Mouse (Mus musculus): Measurements from ENCODE around the gene Igfals. TPM values are rescaled to one million over a fixed set of nuclear protein-coding genes. Genes with fewer than 3 reads are reported as not detected.

Gene Igfals
- polyA plus RNA-seq, 1 experiment: 3.0 TPM

DNA sequence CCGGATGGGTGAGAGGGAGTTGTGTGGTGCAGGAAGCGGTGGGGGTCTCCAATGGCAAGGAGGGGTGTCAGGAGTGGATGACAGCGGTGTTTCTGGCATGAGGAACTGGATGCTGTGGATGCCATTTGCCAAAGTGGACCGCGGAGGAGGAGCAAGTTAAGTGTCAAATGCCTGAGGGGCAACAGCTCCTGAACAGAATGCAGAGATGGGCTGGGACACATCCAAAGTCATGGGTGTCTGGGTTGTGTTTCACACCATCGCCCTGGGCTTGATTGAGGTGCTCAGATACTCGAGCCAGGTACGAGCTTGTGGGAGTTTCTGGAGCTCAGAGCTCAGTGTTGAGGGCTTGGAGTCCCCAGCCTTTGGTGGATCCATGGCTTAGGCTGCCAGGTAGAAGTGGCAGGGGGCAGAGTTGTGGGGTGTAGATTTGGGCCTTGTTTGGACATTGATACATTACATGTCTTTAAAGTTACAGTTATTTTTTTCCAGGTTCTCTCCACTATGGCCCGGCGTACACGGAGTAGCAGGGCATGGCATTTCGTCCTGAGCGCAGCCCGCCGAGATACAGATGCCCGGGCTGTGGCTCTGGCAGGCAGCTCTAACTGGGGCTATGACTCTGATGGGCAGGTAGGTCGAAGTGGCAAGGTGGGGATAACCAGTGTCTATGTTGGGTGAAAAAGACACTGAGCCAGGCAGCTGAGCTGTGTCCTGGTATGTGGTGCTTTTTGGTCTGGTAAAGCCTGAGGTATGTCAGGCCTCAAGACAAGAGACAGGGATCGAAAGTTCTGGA, 21.7 kb downstream of the Igfals start:
- H3K36me3 ChIP-seq (ENCODE audit: control insufficient read depth, insufficient read depth, low read length, poor library complexity, severe bottlenecking): 0 out of 2 replicates have a peak, but pooled peaks cover 3% of the 10 kb centered on the region
- peak overlapping the region; percentile 85 for H3K9ac ChIP-seq (ENCODE audit: low read depth, poor library complexity, severe bottlenecking)
- H3K27me3 ChIP-seq (ENCODE audit: control insufficient read depth, insufficient read depth, low read length, poor library complexity, severe bottlenecking): no peaks in the 10 kb centered on the region
- TF ChIP-seq POLR2A (IDR thresholded peaks at IDR 0.05; ENCODE audit: insufficient read depth, low read length) (no peak), EP300 (IDR thresholded peaks at IDR 0.05; ENCODE audit: insufficient read depth, low read depth, low read length) (no peak), CTCF (IDR thresholded peaks at IDR 0.05; ENCODE audit: low read depth, low read length) (no peak)
- peak overlapping the region; percentile 91 for H3K4me3 ChIP-seq (ENCODE audit: low read depth, low read length)
- H3K9me3 ChIP-seq (replicated peaks; ENCODE audit: control insufficient read depth, insufficient read depth, low read length, poor library complexity, severe bottlenecking): no peaks in the 10 kb centered on the region
- no peak overlapping the region for H3K27ac ChIP-seq (ENCODE audit: insufficient read depth, low read length)
- H3K4me1 ChIP-seq (ENCODE audit: control insufficient read depth, insufficient read depth, low read length): no peaks in the 10 kb centered on the region

- Histone ChIP-seq H3K9me3 (replicated peaks; ENCODE audit: control insufficient read depth, insufficient read depth, low read length, poor library complexity, severe bottlenecking) (no peaks in the 10 kb centered on the region), H3K4me3 (ENCODE audit: low read depth, low read length) (no peak overlapping the region), H3K9ac (ENCODE audit: low read depth, poor library complexity, severe bottlenecking) (no peak overlapping the region), H3K4me1 (ENCODE audit: control insufficient read depth, insufficient read depth, low read length) (no peaks in the 10 kb centered on the region), H3K36me3 (ENCODE audit: control insufficient read depth, insufficient read depth, low read length, poor library complexity, severe bottlenecking) (no peaks in the 10 kb centered on the region), H3K27me3 (ENCODE audit: control insufficient read depth, insufficient read depth, low read length, poor library complexity, severe bottlenecking) (no peaks in the 10 kb centered on the region), H3K27ac (ENCODE audit: insufficient read depth, low read length) (no peak overlapping the region)
- TF ChIP-seq POLR2A (IDR thresholded peaks at IDR 0.05; ENCODE audit: insufficient read depth, low read length) (no peak), EP300 (IDR thresholded peaks at IDR 0.05; ENCODE audit: insufficient read depth, low read depth, low read length) (no peak), CTCF (IDR thresholded peaks at IDR 0.05; ENCODE audit: low read depth, low read length) (no peak)
Observed at GRCm38 (mm10) chr17:24888862-24889261, 23.1 kb downstream of the Igfals start.

DNA sequence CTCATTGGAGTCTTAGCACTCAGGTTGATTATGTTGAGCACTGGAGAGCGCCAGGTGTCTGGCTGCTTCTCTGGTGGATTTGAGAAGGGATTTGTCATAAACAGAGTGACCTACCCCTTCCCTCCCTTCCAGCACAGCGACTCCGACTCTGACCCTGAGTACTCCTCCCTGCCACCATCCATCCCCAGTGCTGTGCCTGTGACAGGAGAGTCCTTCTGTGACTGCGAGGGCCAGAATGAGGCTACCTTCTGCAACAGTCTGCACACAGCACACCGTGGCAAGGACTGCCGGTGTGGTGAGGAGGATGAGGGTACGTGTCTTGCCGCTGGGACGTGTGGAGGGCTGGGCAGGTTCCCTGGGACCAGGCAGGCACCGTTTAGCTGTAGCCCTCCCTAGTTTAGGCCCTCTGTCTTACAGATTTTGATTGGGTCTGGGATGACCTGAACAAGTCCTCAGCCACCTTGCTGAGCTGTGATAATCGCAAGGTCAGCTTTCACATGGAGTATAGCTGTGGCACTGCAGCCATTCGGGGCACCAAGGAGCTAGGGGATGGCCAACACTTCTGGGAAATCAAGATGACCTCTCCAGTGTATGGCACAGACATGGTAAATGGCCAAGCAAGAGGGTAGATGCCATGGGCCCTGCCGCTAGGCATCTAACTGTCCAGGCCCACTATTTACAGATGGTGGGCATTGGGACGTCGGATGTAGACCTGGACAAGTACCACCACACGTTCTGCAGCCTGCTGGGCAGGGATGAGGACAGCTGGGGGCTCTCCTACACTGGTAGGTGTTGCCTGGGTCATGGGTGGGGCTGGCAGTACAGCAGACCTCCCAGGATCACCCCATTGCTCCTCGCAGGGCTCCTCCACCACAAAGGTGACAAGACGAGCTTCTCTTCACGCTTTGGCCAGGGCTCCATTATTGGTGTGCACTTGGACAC, 24.6 kb downstream of the Igfals start:
- H3K9me3 ChIP-seq (replicated peaks; ENCODE audit: control insufficient read depth, insufficient read depth, low read length, poor library complexity, severe bottlenecking): no peaks in the 10 kb centered on the region
- H3K27me3 ChIP-seq (ENCODE audit: control insufficient read depth, insufficient read depth, low read length, poor library complexity, severe bottlenecking): no peaks in the 10 kb centered on the region
- H3K9ac ChIP-seq (ENCODE audit: low read depth, poor library complexity, severe bottlenecking): no peak overlapping the region
- no peak overlapping the region for H3K27ac ChIP-seq (ENCODE audit: insufficient read depth, low read length)
- TF ChIP-seq POLR2A (IDR thresholded peaks at IDR 0.05; ENCODE audit: insufficient read depth, low read length): no peak
- no peak for TF ChIP-seq EP300 (IDR thresholded peaks at IDR 0.05; ENCODE audit: insufficient read depth, low read depth, low read length)
- no peaks in the 10 kb centered on the region for H3K36me3 ChIP-seq (ENCODE audit: control insufficient read depth, insufficient read depth, low read length, poor library complexity, severe bottlenecking)
- no peaks in the 10 kb centered on the region for H3K4me1 ChIP-seq (ENCODE audit: control insufficient read depth, insufficient read depth, low read length)
- no peak overlapping the region for H3K4me3 ChIP-seq (ENCODE audit: low read depth, low read length)

DNA sequence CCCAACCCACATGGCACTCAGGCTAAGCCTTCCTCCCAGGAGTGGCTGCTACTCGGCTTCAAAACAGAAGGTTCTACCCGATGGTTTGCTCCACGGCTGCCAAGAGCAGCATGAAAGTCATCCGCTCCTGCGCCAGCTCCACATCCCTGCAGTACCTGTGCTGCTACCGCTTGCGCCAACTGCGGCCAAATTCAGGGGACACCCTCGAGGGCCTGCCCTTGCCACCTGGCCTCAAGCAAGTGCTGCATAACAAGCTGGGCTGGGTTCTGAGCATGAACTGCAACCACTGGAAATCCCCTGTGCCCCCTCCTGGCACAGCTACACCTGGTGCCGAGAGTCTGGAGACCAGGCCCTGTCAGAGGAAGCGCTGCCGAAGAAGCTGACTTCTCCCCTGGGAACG, 25.5 kb downstream of the Igfals start:
- TF ChIP-seq POLR2A (IDR thresholded peaks at IDR 0.05; ENCODE audit: insufficient read depth, low read length) (no peak), EP300 (IDR thresholded peaks at IDR 0.05; ENCODE audit: insufficient read depth, low read depth, low read length) (no peak), CTCF (IDR thresholded peaks at IDR 0.05; ENCODE audit: low read depth, low read length) (no peak)
- no peak overlapping the region for H3K27ac ChIP-seq (ENCODE audit: insufficient read depth, low read length)
- H3K4me3 ChIP-seq (ENCODE audit: low read depth, low read length): no peak overlapping the region
- H3K9me3 ChIP-seq (replicated peaks; ENCODE audit: control insufficient read depth, insufficient read depth, low read length, poor library complexity, severe bottlenecking): no peaks in the 10 kb centered on the region
- no peaks in the 10 kb centered on the region for H3K4me1 ChIP-seq (ENCODE audit: control insufficient read depth, insufficient read depth, low read length)
- no peaks in the 10 kb centered on the region for H3K36me3 ChIP-seq (ENCODE audit: control insufficient read depth, insufficient read depth, low read length, poor library complexity, severe bottlenecking)
- no peak overlapping the region for H3K9ac ChIP-seq (ENCODE audit: low read depth, poor library complexity, severe bottlenecking)
- H3K27me3 ChIP-seq (ENCODE audit: control insufficient read depth, insufficient read depth, low read length, poor library complexity, severe bottlenecking): no peaks in the 10 kb centered on the region

- Histone ChIP-seq H3K4me3 (ENCODE audit: low read depth, low read length) (no peak overlapping the region), H3K27ac (ENCODE audit: insufficient read depth, low read length) (no peak overlapping the region), H3K9ac (ENCODE audit: low read depth, poor library complexity, severe bottlenecking) (no peak overlapping the region), H3K9me3 (replicated peaks; ENCODE audit: control insufficient read depth, insufficient read depth, low read length, poor library complexity, severe bottlenecking) (no peaks in the 10 kb centered on the region), H3K4me1 (ENCODE audit: control insufficient read depth, insufficient read depth, low read length) (no peaks in the 10 kb centered on the region), H3K27me3 (ENCODE audit: control insufficient read depth, insufficient read depth, low read length, poor library complexity, severe bottlenecking) (no peaks in the 10 kb centered on the region), H3K36me3 (ENCODE audit: control insufficient read depth, insufficient read depth, low read length, poor library complexity, severe bottlenecking) (no peaks in the 10 kb centered on the region)
- no peak for TF ChIP-seq EP300 (IDR thresholded peaks at IDR 0.05; ENCODE audit: insufficient read depth, low read depth, low read length)
- TF ChIP-seq POLR2A (IDR thresholded peaks at IDR 0.05; ENCODE audit: insufficient read depth, low read length): no peak
- TF ChIP-seq CTCF (IDR thresholded peaks at IDR 0.05; ENCODE audit: low read depth, low read length): no peak
Observed at GRCm38 (mm10) chr17:24892785-24893184, 27.0 kb downstream of the Igfals start.
